Mouse (Mus musculus): ENCODE measurements around the gene Agr2.

DNA sequence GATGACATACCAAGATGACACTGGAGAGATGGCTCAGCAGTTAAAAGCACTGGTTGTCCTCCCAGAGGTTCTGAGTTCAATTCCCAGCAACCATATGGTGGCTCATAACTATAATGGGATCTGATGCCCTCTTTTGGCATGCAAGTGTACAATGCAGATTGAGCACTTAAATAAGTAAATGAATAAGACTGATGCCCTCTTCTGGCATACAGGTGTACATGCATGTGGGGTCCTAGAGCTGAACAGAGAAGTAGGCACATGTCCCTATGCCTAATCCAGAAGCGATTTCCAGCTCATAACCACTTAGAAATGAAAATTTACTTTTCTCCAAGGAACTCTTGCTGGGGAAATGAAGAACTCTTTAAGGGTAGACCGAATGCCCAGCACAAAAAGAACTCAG, 35.5 kb upstream of the Agr2 start:
- TF ChIP-seq CTCF (IDR thresholded peaks at IDR 0.05; ENCODE audit: borderline replicate concordance, control insufficient read depth, extremely low read depth, insufficient read depth, low read length, poor library complexity) (no peak), POLR2A (IDR thresholded peaks at IDR 0.05; ENCODE audit: control insufficient read depth, extremely low read depth, insufficient read depth, low read length, poor library complexity) (no peak)
